Mouse (Mus musculus) intestine, embryonic 15.5 days (tissue): ENCODE measurements around the gene Wscd1. TPM values are rescaled to one million over a fixed set of nuclear protein-coding genes. Genes with fewer than 3 reads are reported as not detected.
A peak's percentile ranks its signal among the peaks of the same experiment; 100 is the strongest.

Experiments
- ATAC-seq: fragments of 200-750 bp; cut with Nextera tagmentation; 2 replicates; pipeline ENCODE4 v1.8.0; 2017; ENCODE audit warnings: moderate TSS enrichment, moderate library complexity
- H3K27ac ChIP-seq: fragments of 300-500 bp; sonication (generic); 2 replicates; pipeline ENCODE4 v1.5.1; 2015; ENCODE audit warnings: mild to moderate bottlenecking, inconsistent platforms
- H3K27me3 ChIP-seq: fragments of 300-500 bp; sonication (generic); replicated peaks from 2 replicates; pipeline ENCODE4 v1.6.1; 2015; ENCODE audit warnings: inconsistent platforms
- H3K36me3 ChIP-seq: fragments of 300-500 bp; sonication (generic); 2 replicates; pipeline ENCODE4 v1.6.1; 2015; ENCODE audit warnings: inconsistent platforms
- H3K4me1 ChIP-seq: fragments of 300-500 bp; sonication (generic); replicated peaks from 2 replicates; pipeline ENCODE4 v1.6.1; 2015; ENCODE audit warnings: inconsistent platforms
- H3K4me2 ChIP-seq: fragments of 300-500 bp; sonication (generic); replicated peaks from 2 replicates; pipeline ENCODE4 v1.6.1; 2015; ENCODE audit warnings: mild to moderate bottlenecking, inconsistent platforms
- H3K4me3 ChIP-seq: fragments of 300-500 bp; sonication (generic); replicated peaks from 2 replicates; pipeline ENCODE4 v1.5.1; 2015; ENCODE audit warnings: inconsistent platforms
- H3K9ac ChIP-seq: fragments of 300-500 bp; sonication (generic); 2 replicates; pipeline ENCODE4 v1.6.1; 2015; ENCODE audit warnings: inconsistent platforms
- H3K9me3 ChIP-seq: fragments of 300-500 bp; sonication (generic); 2 replicates; pipeline ENCODE4 v1.6.1; 2016; ENCODE audit warnings: inconsistent platforms
- WGBS: fragments of 180-500 bp; shearing (Covaris S2); methylation state at CpG from one replicate; pipeline ENCODE4 v1.1.7; 2015; 5-methylcytosine and 5-hydroxymethylcytosine counted together
- polyA plus RNA-seq: library from polyadenylated mRNA; unstranded; fragments of >200 nt; fragmentation: Nextera tagmentation; extraction: Ambion mirVana; gene quantifications from 2 replicates; pipeline ENCODE4 v1.2.1, GENCODE M21; 2015

The Wscd1 gene
- polyA plus RNA-seq, 1 experiment from 2014 or later: 3.7 TPM

DNA sequence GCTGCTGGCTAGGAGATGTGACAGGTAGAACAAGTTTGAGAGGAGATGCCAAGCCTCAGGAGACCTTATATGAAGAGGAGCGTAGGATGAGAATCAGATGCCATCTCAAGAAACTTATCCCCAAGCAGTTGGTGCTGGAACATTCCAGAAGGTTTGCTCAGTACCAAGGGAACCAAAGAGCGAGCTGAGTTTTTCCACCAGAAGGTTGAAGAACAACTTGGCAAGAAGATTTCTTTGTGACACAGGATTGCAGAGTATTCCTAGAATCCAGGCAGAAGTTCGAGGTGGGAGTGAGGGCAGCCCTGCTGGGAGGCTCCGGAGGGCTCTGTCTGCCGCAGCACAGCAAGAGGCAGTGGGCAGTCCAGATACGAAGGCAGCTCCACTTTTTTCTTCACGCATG lies 21.4 kb downstream of the Wscd1 start:
- H3K4me3 ChIP-seq: no peak overlapping the region
- no peaks in the 10 kb centered on the region for H3K4me1 ChIP-seq
- 78% methylated on average over 7 of the region's 7 CpGs for WGBS
- no peak overlapping the region for H3K27ac ChIP-seq
- H3K4me2 ChIP-seq: no peak overlapping the region
- no peaks in the 10 kb centered on the region for H3K27me3 ChIP-seq
- H3K9me3 ChIP-seq: no peaks in the 10 kb centered on the region
- H3K36me3 ChIP-seq: no peaks in the 10 kb centered on the region
- H3K9ac ChIP-seq: no peak overlapping the region
- ATAC-seq: no peak

DNA sequence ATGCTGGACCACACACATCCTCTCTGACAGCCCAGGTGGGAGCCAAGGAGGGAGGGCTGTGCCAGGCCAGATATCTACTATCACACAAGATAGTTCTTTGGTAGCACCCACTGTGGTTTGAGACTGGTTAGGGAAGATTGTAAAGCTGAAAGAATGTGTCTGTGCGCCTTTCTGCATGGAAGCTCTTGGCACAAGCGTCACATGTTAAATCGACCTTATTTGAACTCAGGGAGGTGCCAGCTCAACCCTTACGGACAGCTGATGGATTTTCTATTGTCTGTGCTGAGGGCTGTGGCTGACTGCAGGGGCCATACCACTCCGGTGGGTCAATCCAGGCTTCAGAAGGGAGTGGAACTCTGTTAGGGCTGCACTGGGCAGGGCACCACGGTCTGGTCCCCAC lies 22.3 kb downstream of the Wscd1 start:
- Histone ChIP-seq H3K4me2 (no peak overlapping the region), H3K9ac (no peak overlapping the region), H3K4me1 (no peaks in the 10 kb centered on the region), H3K27me3 (no peaks in the 10 kb centered on the region), H3K27ac (no peak overlapping the region), H3K4me3 (no peak overlapping the region), H3K9me3 (no peaks in the 10 kb centered on the region), H3K36me3 (no peaks in the 10 kb centered on the region)
- 68% methylated on average over 6 of the region's 6 CpGs for WGBS
- ATAC-seq: no peak

- ATAC-seq: no peak
- no peaks in the 10 kb centered on the region for H3K36me3 ChIP-seq
- H3K9ac ChIP-seq: no peak overlapping the region
- 14% methylated on average over 4 of the region's 4 CpGs for WGBS
- H3K27ac ChIP-seq: no peak overlapping the region
- H3K4me3 ChIP-seq: no peak overlapping the region
- no peaks in the 10 kb centered on the region for H3K4me1 ChIP-seq
- H3K4me2 ChIP-seq: no peak overlapping the region
- no peaks in the 10 kb centered on the region for H3K27me3 ChIP-seq
- no peaks in the 10 kb centered on the region for H3K9me3 ChIP-seq
Measured at GRCm38 (mm10) chr11:71772802-71773201, 23.1 kb downstream of the Wscd1 start.

DNA sequence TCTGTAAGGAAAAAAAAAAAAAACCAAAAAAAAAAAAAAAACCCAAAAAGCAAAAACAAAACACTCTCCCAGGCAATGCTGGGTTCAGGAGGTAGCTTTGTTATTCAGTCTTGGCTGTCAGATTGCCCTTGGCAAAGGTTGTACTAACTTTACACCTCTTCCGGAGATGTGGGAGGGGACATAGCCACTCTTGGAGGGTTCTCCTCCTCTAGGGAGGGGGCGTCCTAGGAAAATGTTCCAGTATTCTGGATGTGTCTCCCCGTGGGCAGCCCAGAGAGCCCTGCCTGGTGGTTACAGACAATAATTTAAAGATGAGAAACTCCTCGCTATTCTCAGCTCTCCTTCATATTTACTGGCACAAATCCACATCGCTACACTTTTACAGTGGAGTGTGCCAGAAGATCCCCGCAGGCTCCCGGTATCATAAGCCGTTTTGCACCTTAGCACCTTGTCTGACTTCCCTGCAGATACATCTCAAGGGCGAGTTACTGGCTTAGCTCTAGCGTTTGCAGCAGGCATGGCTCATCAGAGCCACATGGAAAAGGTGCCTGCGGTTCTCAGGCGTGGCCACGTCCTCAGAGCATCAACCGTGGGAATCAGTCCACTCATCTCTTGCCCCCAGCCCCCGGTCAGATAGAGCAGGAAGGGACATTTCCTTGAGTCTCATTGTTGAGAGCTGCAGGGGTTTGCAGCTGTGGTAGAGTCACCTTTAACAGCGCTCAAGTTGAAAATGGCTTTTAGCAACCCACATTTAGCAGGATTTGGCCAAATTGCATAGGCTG lies 24.5 kb downstream of the Wscd1 start:
- 29% methylated on average over 16 of the region's 16 CpGs for WGBS
- Histone ChIP-seq H3K4me2 (no peak overlapping the region), H3K4me3 (no peak overlapping the region), H3K4me1 (no peaks in the 10 kb centered on the region), H3K9ac (no peak overlapping the region), H3K27me3 (no peaks in the 10 kb centered on the region), H3K9me3 (no peaks in the 10 kb centered on the region), H3K36me3 (no peaks in the 10 kb centered on the region), H3K27ac (peak overlapping the region; percentile 36; the same call in 1 of the 2 replicates)
- ATAC-seq: no peak

DNA sequence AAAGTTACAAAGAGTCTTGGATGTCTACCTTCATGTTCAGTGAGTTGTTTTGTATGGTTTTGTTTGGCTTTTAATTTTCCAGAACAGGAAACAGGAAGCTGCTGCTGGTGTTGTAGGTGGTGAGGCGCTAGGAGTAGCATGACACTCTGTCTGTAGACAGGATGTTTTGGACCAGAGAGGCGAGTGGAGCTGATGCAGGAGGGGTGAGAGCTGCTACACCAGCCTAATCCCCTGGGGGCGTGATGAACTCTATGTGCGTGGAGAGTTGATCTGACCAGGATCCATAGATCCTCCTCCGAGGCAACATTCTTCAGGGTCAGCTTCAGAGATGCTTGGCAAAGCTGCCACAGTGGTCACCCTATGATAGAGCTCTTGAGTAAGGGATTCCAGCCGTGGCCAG lies 25.3 kb downstream of the Wscd1 start:
- H3K27ac ChIP-seq: peak overlapping the region; percentile 36; the same call in 1 of the 2 replicates
- ATAC-seq: no peak

GRCm38 (mm10) chr11:71779642-71780041 lies 29.9 kb downstream of the Wscd1 start:
- 46% methylated on average over 10 of the region's 10 CpGs for WGBS
- no peaks in the 10 kb centered on the region for H3K9me3 ChIP-seq
- H3K27me3 ChIP-seq: no peaks in the 10 kb centered on the region
- H3K4me3 ChIP-seq: no peak overlapping the region
- no peaks in the 10 kb centered on the region for H3K36me3 ChIP-seq
- no peak overlapping the region for H3K4me2 ChIP-seq
- no peak for ATAC-seq
- no peak overlapping the region for H3K27ac ChIP-seq
- H3K4me1 ChIP-seq: no peaks in the 10 kb centered on the region
- H3K9ac ChIP-seq: no peak overlapping the region

More for the DNA sequence above, 25.3 kb downstream of the Wscd1 start:
- Histone ChIP-seq H3K9ac (no peak overlapping the region), H3K27me3 (no peaks in the 10 kb centered on the region), H3K9me3 (no peaks in the 10 kb centered on the region), H3K4me2 (no peak overlapping the region), H3K4me1 (no peaks in the 10 kb centered on the region), H3K36me3 (no peaks in the 10 kb centered on the region), H3K4me3 (no peak overlapping the region)
- WGBS: 66% methylated on average over 6 of the region's 6 CpGs

- H3K4me1 ChIP-seq: no peaks in the 10 kb centered on the region
- H3K4me3 ChIP-seq: no peak overlapping the region
- no peak for ATAC-seq
- no peak overlapping the region for H3K4me2 ChIP-seq
- H3K9me3 ChIP-seq: no peaks in the 10 kb centered on the region
- no peak overlapping the region for H3K27ac ChIP-seq
- WGBS: 74% methylated on average over 13 of the region's 13 CpGs
- no peaks in the 10 kb centered on the region for H3K36me3 ChIP-seq
- no peaks in the 10 kb centered on the region for H3K27me3 ChIP-seq
- no peak overlapping the region for H3K9ac ChIP-seq
Measured at GRCm38 (mm10) chr11:71781737-71782354, 32.1 kb downstream of the Wscd1 start.

GRCm38 (mm10) chr11:71785499-71785898 lies 35.8 kb downstream of the Wscd1 start:
- WGBS: 83% methylated on average over 4 of the region's 4 CpGs
- Histone ChIP-seq H3K36me3 (no peaks in the 10 kb centered on the region), H3K27ac (no peak overlapping the region), H3K9me3 (no peaks in the 10 kb centered on the region), H3K9ac (no peak overlapping the region), H3K27me3 (no peaks in the 10 kb centered on the region), H3K4me2 (no peak overlapping the region), H3K4me3 (no peak overlapping the region), H3K4me1 (no peaks in the 10 kb centered on the region)
- no peak for ATAC-seq

GRCm38 (mm10) chr11:71788209-71788608 lies 38.5 kb downstream of the Wscd1 start:
- WGBS: 78% methylated on average over 4 of the region's 4 CpGs
- Histone ChIP-seq H3K27ac (no peak overlapping the region), H3K36me3 (no peaks in the 10 kb centered on the region), H3K4me2 (no peak overlapping the region), H3K9ac (no peak overlapping the region), H3K27me3 (no peaks in the 10 kb centered on the region), H3K9me3 (no peaks in the 10 kb centered on the region), H3K4me3 (no peak overlapping the region), H3K4me1 (no peaks in the 10 kb centered on the region)
- ATAC-seq: no peak

- Histone ChIP-seq H3K36me3 (no peaks in the 10 kb centered on the region), H3K9ac (no peak overlapping the region), H3K27me3 (no peaks in the 10 kb centered on the region), H3K9me3 (no peaks in the 10 kb centered on the region), H3K4me3 (no peak overlapping the region), H3K4me2 (no peak overlapping the region), H3K27ac (no peak overlapping the region), H3K4me1 (no peaks in the 10 kb centered on the region)
- WGBS: 64% methylated on average over 3 of the region's 3 CpGs
- ATAC-seq: no peak
Measured at GRCm38 (mm10) chr11:71790227-71790626, 40.5 kb downstream of the Wscd1 start.

DNA sequence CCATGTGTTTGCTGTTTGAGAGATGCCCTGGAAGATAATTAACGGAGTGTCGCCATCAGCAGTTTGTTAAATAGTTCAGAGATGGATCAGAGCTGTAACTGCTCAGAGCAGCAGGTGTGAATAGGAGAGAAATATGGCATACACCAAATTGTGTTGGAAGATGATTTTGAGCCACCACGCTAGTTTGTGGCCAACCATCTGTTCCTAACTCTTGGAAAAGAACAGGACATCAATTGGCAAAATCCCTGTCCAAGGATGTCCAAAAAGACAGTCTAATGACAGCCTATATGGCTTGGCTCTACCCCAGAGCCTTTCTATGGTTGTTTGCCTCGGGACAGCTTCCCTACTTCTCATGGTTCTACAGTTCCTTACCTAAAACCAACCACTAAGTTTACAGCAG lies 49.5 kb downstream of the Wscd1 start:
- Histone ChIP-seq H3K27ac (no peak overlapping the region), H3K36me3 (no peaks in the 10 kb centered on the region), H3K9ac (no peak overlapping the region), H3K27me3 (no peaks in the 10 kb centered on the region), H3K4me3 (no peak overlapping the region), H3K4me2 (no peak overlapping the region), H3K4me1 (no peaks in the 10 kb centered on the region), H3K9me3 (no peaks in the 10 kb centered on the region)
- no peak for ATAC-seq
- 81% methylated on average over 4 of the region's 4 CpGs for WGBS

GRCm38 (mm10) chr11:71808521-71808920 lies 58.8 kb downstream of the Wscd1 start:
- Histone ChIP-seq H3K4me1 (no peaks in the 10 kb centered on the region), H3K4me2 (no peak overlapping the region), H3K36me3 (no peaks in the 10 kb centered on the region), H3K9ac (no peak overlapping the region), H3K9me3 (no peaks in the 10 kb centered on the region), H3K4me3 (no peak overlapping the region), H3K27ac (no peak overlapping the region), H3K27me3 (no peaks in the 10 kb centered on the region)
- ATAC-seq: no peak
- WGBS: 91% methylated on average over 2 of the region's 2 CpGs

GRCm38 (mm10) chr11:71811828-71812227 lies 62.1 kb downstream of the Wscd1 start:
- Histone ChIP-seq H3K4me2 (no peak overlapping the region), H3K9me3 (no peaks in the 10 kb centered on the region), H3K27ac (no peak overlapping the region), H3K9ac (no peak overlapping the region), H3K27me3 (no peaks in the 10 kb centered on the region), H3K36me3 (no peaks in the 10 kb centered on the region), H3K4me1 (no peaks in the 10 kb centered on the region), H3K4me3 (no peak overlapping the region)
- 55% methylated on average over 2 of the region's 2 CpGs for WGBS
- no peak for ATAC-seq
